ENCODE assay signal across 28 mouse cellular contexts in the genomic region with DNA sequence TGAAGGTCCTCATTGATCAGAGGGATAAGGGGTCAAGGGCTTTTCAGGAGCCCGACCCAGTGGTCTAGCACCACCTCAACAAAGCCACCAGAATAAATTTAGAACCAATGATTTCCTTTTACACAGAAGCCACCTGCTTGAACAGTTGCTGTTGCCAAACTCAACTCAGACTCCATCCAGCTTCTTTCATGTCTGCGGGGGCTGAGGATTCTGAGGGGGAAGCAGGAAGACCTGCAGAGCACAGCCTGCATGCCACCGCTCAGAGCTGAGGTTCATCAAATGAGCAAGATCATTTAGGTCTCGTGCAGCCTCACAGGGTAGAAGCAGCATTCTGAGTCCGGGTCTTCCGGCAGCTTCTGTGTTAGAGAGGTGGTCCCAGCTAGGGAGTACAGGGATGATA.
DNase-seq lines count a peak whose midpoint lies in the region; ATAC-seq and TF ChIP-seq lines count a peak whose summit lies in the region.
"Had no signal": no experiment of that assay in that cellular context is flagged by ENCODE, and none has a peak within 500 bp of the region (broad histone marks: within the 10 kb centered on the region; RNA-seq: fewer than 3 reads in every experiment).

No protein-coding gene starts in this region.

- 74% methylated on average over 6 of the region's 6 CpGs for WGBS in forebrain, postnatal 0 days

- no peak overlapping the region for H3K9ac ChIP-seq in forebrain, postnatal 0 days
- H3K9ac ChIP-seq: embryonic facial prominence, embryonic 15.5 days; forebrain, embryonic 12.5 days; heart, embryonic 13.5 days; hindbrain, embryonic 14.5 days; liver, embryonic 14.5 days; midbrain, embryonic 13.5 days had no signal

- DNase-seq in layer of hippocampus, adult 18-20 months (ENCODE audit: low spot score in 2 of 2) = peak; percentile 22 to 44
- no peak for DNase-seq in layer of hippocampus, postnatal 10 days (ENCODE audit: low spot score in 2 of 2)
- peak; percentile 70 for DNase-seq in right cerebral cortex, adult 18-20 months
- no peak for DNase-seq in right cerebral cortex, postnatal 10 days (ENCODE audit: low spot score in 2 of 2)
- DNase-seq in layer of hippocampus, adult 9-11 months = peak; percentile 42
- DNase-seq in right cerebral cortex, postnatal 36 days (ENCODE audit: low spot score in 2 of 2) = peak; percentile 26 to 47
- DNase-seq in forebrain, postnatal 0 days = no peak
- DNase-seq: adrenal gland, adult 2 months; adrenal gland, postnatal 36 days; cerebellum, adult 8-10 months; heart, postnatal 10 days; kidney, adult 9 months; kidney, postnatal 10 days; liver; lung, adult 2 months; lung, postnatal 10 days; thymus, adult 18-20 months; thymus, postnatal 25 days had no signal

- ATAC-seq in forebrain, postnatal 0 days = no peak
- ATAC-seq: CD4-positive, CD25-positive, alpha-beta regulatory T cell, adult 4 months; intestine, postnatal 0 days; midbrain, embryonic 13.5 days had no signal

- H3K36me3 ChIP-seq in forebrain, postnatal 0 days (ENCODE audit: insufficient read depth) = no peaks in the 10 kb centered on the region
- H3K36me3 ChIP-seq: embryonic facial prominence, embryonic 15.5 days; forebrain, embryonic 12.5 days; heart, embryonic 13.5 days; midbrain, embryonic 13.5 days had no signal

- H3K27ac ChIP-seq in forebrain, postnatal 0 days (ENCODE audit: low read depth, low read length) = no peak overlapping the region
- H3K27ac ChIP-seq: embryonic facial prominence, embryonic 10.5 days; embryonic facial prominence, embryonic 15.5 days; forebrain, embryonic 12.5 days; heart, embryonic 13.5 days; hindbrain, embryonic 14.5 days; liver, embryonic 14.5 days; macrophage; midbrain, embryonic 13.5 days had no signal

- no peak overlapping the region for H3K4me2 ChIP-seq in forebrain, postnatal 0 days (ENCODE audit: low read depth)
- H3K4me2 ChIP-seq: embryonic facial prominence, embryonic 15.5 days; forebrain, embryonic 12.5 days; heart, embryonic 13.5 days; hindbrain, embryonic 14.5 days; midbrain, embryonic 13.5 days had no signal

- no peak for TF ChIP-seq CTCF in forebrain, postnatal 0 days (IDR thresholded peaks at IDR 0.05; ENCODE audit: low read depth)

- H3K9me3 ChIP-seq in forebrain, postnatal 0 days (ENCODE audit: low read length) = no peaks in the 10 kb centered on the region
- H3K9me3 ChIP-seq: embryonic facial prominence, embryonic 10.5 days; embryonic facial prominence, embryonic 15.5 days; forebrain, embryonic 12.5 days; heart, embryonic 13.5 days; midbrain, embryonic 13.5 days had no signal

- no peaks in the 10 kb centered on the region; the same call in none of the 2 replicates for H3K4me1 ChIP-seq in forebrain, postnatal 0 days (ENCODE audit: insufficient read depth)

- no peaks in the 10 kb centered on the region for H3K27me3 ChIP-seq in forebrain, postnatal 0 days (ENCODE audit: insufficient read depth, low read length)
- H3K27me3 ChIP-seq: embryonic facial prominence, embryonic 15.5 days; forebrain, embryonic 12.5 days; midbrain, embryonic 13.5 days had no signal

- H3K4me3 ChIP-seq in forebrain, postnatal 0 days (ENCODE audit: low read depth, low read length) = no peak overlapping the region
- H3K4me3 ChIP-seq: embryonic facial prominence, embryonic 10.5 days; embryonic facial prominence, embryonic 15.5 days; forebrain, embryonic 12.5 days; heart, embryonic 13.5 days; midbrain, embryonic 13.5 days had no signal

Comparison
In these comparisons a context has a peak if more than half of its experiments do, and no peak if none do; other contexts are left out.
1. DNase-seq: peak in layer of hippocampus, adult 18-20 months (2 of 2), right cerebral cortex, adult 18-20 months (single experiment), layer of hippocampus, adult 9-11 months (single experiment) and right cerebral cortex, postnatal 36 days (2 of 2); none in layer of hippocampus, postnatal 10 days (0 of 2), right cerebral cortex, postnatal 10 days (0 of 2) and forebrain, postnatal 0 days (single experiment).